Mouse (Mus musculus): ENCODE results near the gene Mmp27.

- TF ChIP-seq POLR2A (IDR thresholded peaks at IDR 0.05; ENCODE audit: extremely low read depth, insufficient read depth, low read length), result no peak
- TF ChIP-seq CTCF (IDR thresholded peaks at IDR 0.05; ENCODE audit: extremely low read depth, insufficient read depth, low read length), result no peak
These were observed 11.2 kb upstream of the Mmp27 start for GRCm38 (mm10) chr9:7560026-7560425.
